ENCODE assay signal across 9 mouse cellular contexts in genomic region chr2:4593433-4593832, GRCm38 (mm10). TPM values are rescaled to one million over a fixed set of nuclear protein-coding genes. Genes with fewer than 3 reads are reported as not detected.
A peak's percentile ranks its signal among the peaks of the same experiment; 100 is the strongest.
DNase-seq lines count a peak whose midpoint lies in the region; ATAC-seq lines count a peak whose summit lies in the region.
"Had no signal": no experiment of that assay in that cellular context is flagged by ENCODE, and none has a peak within 500 bp of the region (broad histone marks: within the 10 kb centered on the region; RNA-seq: fewer than 3 reads in every experiment).

No protein-coding gene starts in this region.

- no peak for ATAC-seq in CD4-positive, CD25-positive, alpha-beta regulatory T cell, adult 4 months
- ATAC-seq in forebrain, embryonic 13.5 days: peak; percentile 58; the same call in 1 of the 2 replicates
- peak; percentile 33; the same call in 1 of the 2 replicates for ATAC-seq in limb, embryonic 13.5 days (ENCODE audit: low FRiP score, low read depth)
- 0 out of 2 replicates have a peak, but pooled peaks have one; percentile 49 for ATAC-seq in monocyte, adult 5-6 weeks (replicated peaks; ENCODE audit: insufficient number of reproducible peaks, low FRiP score, low TSS enrichment, poor library complexity, severe bottlenecking)

- WGBS in forebrain, embryonic 13.5 days: 37% methylated on average over 9 of the region's 9 CpGs
- WGBS in limb, embryonic 13.5 days: 29% methylated on average over 9 of the region's 9 CpGs

- intact Hi-C loops in heart, postnatal 25 days (cut with DNase I): loop anchor here (10.0 kb wide), 1 partner anchor 49 kb away; no protein-coding TSS in a partner anchor

- H3K4me1 ChIP-seq in forebrain, embryonic 13.5 days: no peaks in the 10 kb centered on the region
- peaks cover 13% of the 10 kb centered on the region for H3K4me1 ChIP-seq in limb, embryonic 13.5 days

- H3K27ac ChIP-seq in forebrain, embryonic 13.5 days: no peak overlapping the region
- H3K27ac ChIP-seq in limb, embryonic 13.5 days: no peak overlapping the region

- H3K9me3 ChIP-seq in forebrain, embryonic 13.5 days (replicated peaks): no peaks in the 10 kb centered on the region
- H3K9me3 ChIP-seq in limb, embryonic 13.5 days: no peaks in the 10 kb centered on the region; the same call in 1 of the 2 replicates
- H3K9me3 ChIP-seq: hindbrain, embryonic 15.5 days had no signal

- peak; percentile 8 for DNase-seq in CD4-positive, CD25-positive, alpha-beta regulatory T cell, adult 2 months (ENCODE audit: low read depth, low spot score)
- peak; percentile 78 for DNase-seq in adrenal gland, adult 2 months
- DNase-seq in heart, postnatal 25 days (ENCODE audit: low spot score): peak; percentile 74
- no peak for DNase-seq in cerebellum, adult 8-10 months

- H3K27me3 ChIP-seq in forebrain, embryonic 13.5 days: no peaks in the 10 kb centered on the region
- no peaks in the 10 kb centered on the region for H3K27me3 ChIP-seq in limb, embryonic 13.5 days
- H3K27me3 ChIP-seq: hindbrain, embryonic 15.5 days had no signal

- no peak overlapping the region for H3K4me3 ChIP-seq in forebrain, embryonic 13.5 days
- H3K4me3 ChIP-seq in limb, embryonic 13.5 days: no peak overlapping the region
- H3K4me3 ChIP-seq: hindbrain, embryonic 15.5 days had no signal

- H3K36me3 ChIP-seq in forebrain, embryonic 13.5 days (ENCODE audit: poor library complexity, severe bottlenecking): peaks cover 96% of the 10 kb centered on the region
- peaks cover 98% of the 10 kb centered on the region for H3K36me3 ChIP-seq in limb, embryonic 13.5 days

- no peak overlapping the region for H3K4me2 ChIP-seq in forebrain, embryonic 13.5 days
- H3K4me2 ChIP-seq in limb, embryonic 13.5 days (replicated peaks): no peak overlapping the region
- H3K4me2 ChIP-seq: hindbrain, embryonic 15.5 days had no signal

- H3K9ac ChIP-seq in forebrain, embryonic 13.5 days: no peak overlapping the region
- no peak overlapping the region for H3K9ac ChIP-seq in limb, embryonic 13.5 days
- H3K9ac ChIP-seq: hindbrain, embryonic 15.5 days had no signal

RNA-seq across cellular contexts. Expression of gene Prpf18, which starts 58.5 kb away (rescaled TPM):
- 10 to 100 TPM; 48.2 to 64.6 TPM for polyA plus RNA-seq in CD4-positive, CD25-positive, alpha-beta regulatory T cell, adult 4 months (2017; shearing (Covaris generic))
- total RNA-seq in adrenal gland, adult 2 months (2021): 10 to 100 TPM; 36.9 to 41.5 TPM
- 3.9 and 4.6 TPM in 2 replicates for polyA plus RNA-seq in adrenal gland, adult 2 months (2012; rRNA removed)
- 52.6 and 52.9 TPM in 2 replicates for polyA plus RNA-seq in forebrain, embryonic 13.5 days (2015; fragmentation: Nextera tagmentation; extraction: Ambion mirVana)
- total RNA-seq in heart, postnatal 25 days (2021): 10 to 100 TPM; 33.3 to 38.3 TPM
- polyA plus RNA-seq in limb, embryonic 13.5 days (2015; fragmentation: Nextera tagmentation; extraction: Ambion mirVana): 39.0 and 40.1 TPM in 2 replicates
- 94.0 to 122 TPM (median 109 TPM) in 3 replicates for total RNA-seq in monocyte, adult 5-6 weeks (2017)
